Mouse (Mus musculus) ES-E14 (cell line): Measurements from ENCODE around the gene Ksr2. TPM values are rescaled to one million over a fixed set of nuclear protein-coding genes. Genes with fewer than 3 reads are reported as not detected.

ENCODE experiments used
- DNase-seq: peaks from one replicate; pipeline ENCODE4 v3.0.0-alpha.2; 2013; ENCODE audit warnings: low read depth, low spot score
- H3K27ac ChIP-seq: 2 replicates; pipeline ENCODE4 v1.5.1; 2012; ENCODE audit warnings: low read depth, mild to moderate bottlenecking, low read length, moderate library complexity, mixed read lengths; ENCODE audit not compliant: poor library complexity, insufficient read depth, severe bottlenecking
- H3K36me3 ChIP-seq: 2 replicates; pipeline ENCODE4 v1.6.1; 2012; ENCODE audit warnings: mild to moderate bottlenecking, low read length, moderate library complexity, mixed read lengths; ENCODE audit not compliant: control insufficient read depth, poor library complexity, insufficient read depth, severe bottlenecking
- H3K4me1 ChIP-seq, 2 experiments: fragments of 150-350 bp in 1 of 2; sonication (generic) in 1 of 2; 2 replicates each; pipeline ENCODE4 v1.6.1; 2012; ENCODE audit warnings: low read length in 2 of 2, mild to moderate bottlenecking in 1 of 2, mixed read lengths in 1 of 2; ENCODE audit not compliant: control insufficient read depth in 2 of 2, insufficient read depth in 2 of 2, poor library complexity in 1 of 2
- H3K4me3 ChIP-seq, 2 experiments: fragments of 150-350 bp in 1 of 2; sonication (generic) in 1 of 2; 2 replicates each; pipeline ENCODE4 v1.5.1; 2012; ENCODE audit warnings: low read length in 2 of 2, low read depth in 1 of 2, mild to moderate bottlenecking in 1 of 2, mixed read lengths in 1 of 2; ENCODE audit not compliant: insufficient read depth in 1 of 2, poor library complexity in 1 of 2, severe bottlenecking in 1 of 2
- H3K9ac ChIP-seq: 2 replicates; pipeline ENCODE4 v1.6.1; 2012; ENCODE audit warnings: low read depth, mild to moderate bottlenecking, low read length, mixed read lengths; ENCODE audit not compliant: poor library complexity, insufficient read depth, severe bottlenecking
- H3K9me3 ChIP-seq: fragments of 150-350 bp; sonication (generic); 2 replicates; pipeline ENCODE4 v1.6.1; 2012; ENCODE audit warnings: low read depth, mild to moderate bottlenecking, low read length; ENCODE audit not compliant: control insufficient read depth, insufficient read depth
- CHD2 ChIP-seq: IDR thresholded peaks from 2 replicates; pipeline ENCODE4 v1.6.1; 2014; ENCODE audit warnings: mild to moderate bottlenecking, low read depth, low read length, inconsistent platforms
- HCFC1 ChIP-seq: IDR thresholded peaks from 2 replicates; pipeline ENCODE4 v1.6.1; 2012; ENCODE audit warnings: low read length, inconsistent platforms, borderline replicate concordance; ENCODE audit not compliant: insufficient read depth
- MAFK ChIP-seq: IDR thresholded peaks from 2 replicates; pipeline ENCODE4 v1.6.1; 2014; ENCODE audit warnings: mild to moderate bottlenecking, low read depth, low read length, inconsistent platforms; ENCODE audit not compliant: insufficient read depth
- ZC3H11A ChIP-seq: IDR thresholded peaks from 2 replicates; pipeline ENCODE4 v1.6.1; 2012; ENCODE audit warnings: low read depth, mild to moderate bottlenecking, inconsistent platforms, low read length, borderline replicate concordance
- ZNF384 ChIP-seq: IDR thresholded peaks from 2 replicates; pipeline ENCODE4 v1.6.1; 2012; ENCODE audit warnings: low read depth, low read length, inconsistent platforms
- in situ Hi-C, 2 experiments: fragments of 600-800 bp; cut with MboI; formaldehyde crosslinking; loops; one replicate each; pipeline ENCODE4 v1.15.1; 2025; ENCODE audit warnings: low sequenced_read_pairs in 2 of 2, inconsistent platforms in 1 of 2; ENCODE audit not compliant: unreplicated experiment in 2 of 2
- total RNA-seq: library from RNA; depleted of rRNA; stranded (reverse); fragments of 300-350 nt; gene quantifications from 2 replicates; pipeline ENCODE4 v1.2.3, GENCODE M21; 2012

The Ksr2 gene
- total RNA-seq, 1 experiment = 0.67 TPM

- DNase-seq = peak; percentile 58
- H3K9ac ChIP-seq = no peak overlapping the region
- in situ Hi-C loops = no loop called here
- TF ChIP-seq CHD2 (no peak), MAFK (no peak), ZC3H11A (no peak), HCFC1 (no peak), ZNF384 (no peak)
- H3K4me3 ChIP-seq = no peak overlapping the region
- H3K36me3 ChIP-seq = no peaks in the 10 kb centered on the region
- no peak overlapping the region for H3K27ac ChIP-seq
- no peaks in the 10 kb centered on the region for H3K9me3 ChIP-seq
- no peaks in the 10 kb centered on the region; a peak in 1 of 4 replicates for H3K4me1 ChIP-seq
These were observed 214.6 kb downstream of the Ksr2 start for GRCm38 (mm10) chr5:117628351-117628750.

GRCm38 (mm10) chr5:117629570-117629969, 215.8 kb downstream of the Ksr2 start:
- in situ Hi-C loops = no loop called here
- Histone ChIP-seq H3K36me3 (no peaks in the 10 kb centered on the region), H3K27ac (no peak overlapping the region), H3K4me1 (no peaks in the 10 kb centered on the region; a peak in 1 of 4 replicates), H3K9ac (no peak overlapping the region), H3K4me3 (no peak overlapping the region), H3K9me3 (no peaks in the 10 kb centered on the region)
- TF ChIP-seq MAFK = no peak
- TF ChIP-seq CHD2 = no peak
- TF ChIP-seq ZNF384 = no peak
- no peak for TF ChIP-seq HCFC1
- no peak for TF ChIP-seq ZC3H11A
- DNase-seq = no peak

GRCm38 (mm10) chr5:117635211-117635610, 221.4 kb downstream of the Ksr2 start:
- H3K4me3 ChIP-seq = no peak overlapping the region
- H3K36me3 ChIP-seq = no peaks in the 10 kb centered on the region
- no peaks in the 10 kb centered on the region for H3K4me1 ChIP-seq
- DNase-seq = no peak
- H3K27ac ChIP-seq = no peak overlapping the region
- TF ChIP-seq ZC3H11A (no peak), MAFK (no peak), CHD2 (no peak), ZNF384 (no peak), HCFC1 (no peak)
- in situ Hi-C loops = no loop called here
- no peak overlapping the region for H3K9ac ChIP-seq
- no peaks in the 10 kb centered on the region for H3K9me3 ChIP-seq

GRCm38 (mm10) chr5:117635838-117636237, 222.0 kb downstream of the Ksr2 start:
- Histone ChIP-seq H3K4me3 (no peak overlapping the region), H3K9me3 (no peaks in the 10 kb centered on the region), H3K4me1 (no peaks in the 10 kb centered on the region), H3K9ac (no peak overlapping the region), H3K27ac (no peak overlapping the region), H3K36me3 (no peaks in the 10 kb centered on the region)
- TF ChIP-seq ZC3H11A (no peak), ZNF384 (no peak), CHD2 (no peak), MAFK (no peak), HCFC1 (no peak)
- no peak for DNase-seq
- in situ Hi-C loops = no loop called here

- in situ Hi-C loops = no loop called here
- H3K4me1 ChIP-seq = no peaks in the 10 kb centered on the region
These were observed 227.8 kb downstream of the Ksr2 start for GRCm38 (mm10) chr5:117641585-117641984.

More at GRCm38 (mm10) chr5:117641585-117641984, 227.8 kb downstream of the Ksr2 start:
- Histone ChIP-seq H3K27ac (no peak overlapping the region), H3K9me3 (no peaks in the 10 kb centered on the region), H3K36me3 (no peaks in the 10 kb centered on the region), H3K4me3 (no peak overlapping the region), H3K9ac (no peak overlapping the region)
- TF ChIP-seq CHD2 (no peak), ZNF384 (no peak), MAFK (no peak), HCFC1 (no peak), ZC3H11A (no peak)
- no peak for DNase-seq
